Mouse (Mus musculus) 3T3-L1 (cell line): Measurements from ENCODE around the gene Col6a6.
"Not testable (repeated sequence)": the region's sequence is repeated elsewhere in the genome, so short reads cannot be mapped to it uniquely, and the experiment has no call there.

Experiments used
- DNase-seq: peaks from one replicate; pipeline ENCODE4 v3.0.0-alpha.2; 2015; ENCODE audit warnings: low read depth, low spot score

Col6a6 gene

DNA sequence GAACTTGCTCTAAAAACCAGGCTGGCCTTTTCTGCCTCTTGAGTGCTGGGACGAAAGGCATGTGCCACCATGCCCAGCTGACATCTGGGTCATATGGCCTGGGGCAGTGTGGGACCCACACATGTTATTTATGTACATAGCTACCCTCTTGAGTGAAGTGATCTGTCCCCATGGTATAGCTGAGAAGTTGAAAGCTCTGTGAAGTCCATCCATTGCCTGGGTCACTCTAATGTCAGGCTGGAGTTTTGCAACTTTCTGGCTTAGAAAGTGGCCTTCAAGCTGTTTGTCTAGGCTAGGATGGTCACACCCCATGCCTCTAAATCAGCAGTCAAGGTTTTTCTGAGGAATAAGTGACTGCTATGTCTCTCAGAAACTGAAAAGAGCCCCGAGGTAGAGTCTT lies 155.9 kb downstream of the Col6a6 start:
- no peak for DNase-seq

DNA sequence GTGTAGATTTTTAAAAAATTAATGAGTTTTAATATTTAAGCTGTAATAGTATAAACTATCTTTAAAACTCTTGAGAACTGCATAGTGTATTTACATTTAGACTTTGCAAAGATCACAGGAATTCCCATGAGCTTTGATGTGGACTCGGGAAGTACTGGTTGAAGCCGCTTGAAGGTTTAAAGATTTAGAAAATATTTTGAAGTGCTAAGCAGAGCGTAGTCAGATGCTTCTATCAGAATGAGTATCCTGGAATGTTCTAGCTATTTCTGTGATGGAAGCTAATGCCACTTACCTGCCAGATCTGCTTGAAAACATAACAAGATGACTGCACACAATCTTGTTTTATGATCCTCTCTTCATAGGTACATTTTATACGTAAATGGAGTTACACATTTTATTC lies 157.0 kb downstream of the Col6a6 start:
- DNase-seq, result no peak

GRCm38 (mm10) chr9:105665269-105665668 lies 162.7 kb downstream of the Col6a6 start:
- no peak for DNase-seq

- DNase-seq, result no peak
Measured at GRCm38 (mm10) chr9:105659877-105660276, 168.1 kb downstream of the Col6a6 start.

DNA sequence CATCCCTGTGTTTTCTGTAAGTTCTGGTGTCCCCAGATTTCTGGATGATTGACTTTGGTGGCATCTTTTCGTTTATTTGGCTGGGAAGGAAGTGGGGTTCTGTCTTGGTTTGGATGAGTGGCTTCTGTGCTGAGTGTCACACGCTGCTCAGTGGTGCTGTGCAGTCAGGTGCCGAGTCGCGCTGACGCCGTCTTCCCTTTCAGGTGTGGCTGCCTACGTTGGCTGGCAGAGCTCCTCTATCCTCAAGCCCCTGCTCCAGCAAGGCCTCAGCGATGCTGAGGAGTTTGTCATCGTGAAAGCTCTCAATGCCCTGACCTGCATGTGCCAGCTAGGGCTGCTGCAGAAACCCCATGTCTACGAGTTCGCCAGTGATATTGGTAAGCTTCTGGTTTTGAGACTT lies 169.7 kb downstream of the Col6a6 start:
- DNase-seq, result no peak

GRCm38 (mm10) chr9:105656189-105656588 lies 171.8 kb downstream of the Col6a6 start:
- no peak for DNase-seq

- peak; percentile 99 for DNase-seq
Measured at GRCm38 (mm10) chr9:105642460-105643371, 185.2 kb downstream of the Col6a6 start, which contains the start of gene Pik3r4. Gene Pik3r4 (plus strand): TSS chr9:105642978.

DNA sequence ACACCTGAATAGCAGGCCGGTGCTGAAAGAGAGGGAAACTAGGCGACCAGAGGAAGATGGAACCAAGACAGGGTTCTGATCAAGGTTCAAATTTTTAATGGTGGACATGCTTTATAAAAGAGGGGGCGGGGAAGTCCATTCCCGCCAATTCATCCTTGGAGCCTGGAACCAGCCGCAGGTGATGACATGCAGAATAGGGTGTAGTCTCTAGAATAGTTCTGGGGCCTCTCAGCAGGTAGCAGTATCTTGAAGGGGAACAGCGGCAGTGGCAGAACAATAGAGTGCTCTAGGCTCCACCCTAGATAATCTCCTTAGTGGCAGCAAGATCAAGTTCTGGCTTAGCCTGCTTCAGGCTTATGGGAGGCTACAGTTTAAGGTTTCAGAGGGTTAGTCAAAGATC lies 186.6 kb downstream of the Col6a6 start:
- not testable (repeated sequence) for DNase-seq
